Mouse (Mus musculus): ENCODE data around the gene Oog4. TPM values are rescaled to one million over a fixed set of nuclear protein-coding genes. Genes with fewer than 3 reads are reported as not detected.
"Not testable (repeated sequence)": the region's sequence is repeated elsewhere in the genome, so short reads cannot be mapped to it uniquely, and the experiment has no call there.

Gene Oog4
- polyA plus RNA-seq (2012; rRNA removed) = not detected in 2 replicates

DNA sequence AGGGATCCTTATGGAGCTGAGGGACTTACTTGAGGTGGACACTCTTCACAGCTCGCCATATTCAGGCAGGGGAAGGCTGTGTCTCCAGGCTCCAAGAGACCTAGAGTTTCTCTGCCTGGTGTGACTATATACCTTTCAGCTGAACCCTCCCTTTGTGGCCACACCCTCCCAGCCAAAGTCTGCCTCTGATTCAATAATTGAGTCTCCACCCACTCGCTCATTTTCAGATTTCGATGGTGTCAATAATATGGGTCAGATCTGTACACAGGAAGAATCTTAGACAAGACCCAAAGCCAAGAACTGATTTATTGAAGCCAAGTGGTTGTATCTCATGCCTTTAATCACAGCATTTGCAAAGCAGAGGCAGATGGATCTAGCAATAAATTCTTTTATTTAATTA is at the start of gene Oog4:
Gene Oog4 (minus strand): TSS at position 101 of the 400 bp plus-strand sequence.
- H3K4me1 ChIP-seq (ENCODE audit: control insufficient read depth, insufficient read depth, low read length) = no peaks in the 10 kb centered on the region
- WGBS = 79% methylated on average over 3 of the region's 3 CpGs
- TF ChIP-seq POLR2A (IDR thresholded peaks at IDR 0.05; ENCODE audit: borderline replicate concordance, extremely low read depth, low read depth, low read length) (no peak), CTCF (IDR thresholded peaks at IDR 0.05; ENCODE audit: insufficient read depth, low read length) (no peak)

GRCm38 (mm10) chr4:143426770-143427169 is 23.4 kb downstream of the Oog4 start:
- not testable (repeated sequence) for DNase-seq; H3K4me1 ChIP-seq (ENCODE audit: control insufficient read depth, insufficient read depth, low read length); H3K4me3 ChIP-seq (replicated peaks; ENCODE audit: extremely low read depth, low read depth, low read length)
- WGBS = 52% methylated on average over 5 of the region's 5 CpGs

More for the DNA sequence above, at the start of gene Oog4:
- no peak for DNase-seq
- no peak within 1 kb of the TSS for H3K4me3 ChIP-seq (replicated peaks; ENCODE audit: extremely low read depth, low read depth, low read length)

- DNase-seq = no peak
- H3K4me3 ChIP-seq (replicated peaks; ENCODE audit: extremely low read depth, low read depth, low read length) = no peak overlapping the region
- WGBS = 92% methylated on average over 3 of the region's 3 CpGs
- peaks cover 4% of the 10 kb centered on the region; the same call in 1 of the 2 replicates for H3K4me1 ChIP-seq (ENCODE audit: control insufficient read depth, insufficient read depth, low read length)
- TF ChIP-seq POLR2A (IDR thresholded peaks at IDR 0.05; ENCODE audit: borderline replicate concordance, extremely low read depth, low read depth, low read length) = no peak
- TF ChIP-seq CTCF (IDR thresholded peaks at IDR 0.05; ENCODE audit: insufficient read depth, low read length) = no peak
These were observed 36.0 kb downstream of the Oog4 start for GRCm38 (mm10) chr4:143414121-143414520.

GRCm38 (mm10) chr4:143413621-143414020 is 36.5 kb downstream of the Oog4 start:
- 89% methylated on average over 1 of the region's 1 CpGs for WGBS
- no peak overlapping the region for H3K4me3 ChIP-seq (replicated peaks; ENCODE audit: extremely low read depth, low read depth, low read length)
- TF ChIP-seq POLR2A (IDR thresholded peaks at IDR 0.05; ENCODE audit: borderline replicate concordance, extremely low read depth, low read depth, low read length) (no peak), CTCF (IDR thresholded peaks at IDR 0.05; ENCODE audit: insufficient read depth, low read length) (no peak)
- H3K4me1 ChIP-seq (ENCODE audit: control insufficient read depth, insufficient read depth, low read length) = peaks cover 4% of the 10 kb centered on the region; the same call in 1 of the 2 replicates
- DNase-seq = no peak

DNA sequence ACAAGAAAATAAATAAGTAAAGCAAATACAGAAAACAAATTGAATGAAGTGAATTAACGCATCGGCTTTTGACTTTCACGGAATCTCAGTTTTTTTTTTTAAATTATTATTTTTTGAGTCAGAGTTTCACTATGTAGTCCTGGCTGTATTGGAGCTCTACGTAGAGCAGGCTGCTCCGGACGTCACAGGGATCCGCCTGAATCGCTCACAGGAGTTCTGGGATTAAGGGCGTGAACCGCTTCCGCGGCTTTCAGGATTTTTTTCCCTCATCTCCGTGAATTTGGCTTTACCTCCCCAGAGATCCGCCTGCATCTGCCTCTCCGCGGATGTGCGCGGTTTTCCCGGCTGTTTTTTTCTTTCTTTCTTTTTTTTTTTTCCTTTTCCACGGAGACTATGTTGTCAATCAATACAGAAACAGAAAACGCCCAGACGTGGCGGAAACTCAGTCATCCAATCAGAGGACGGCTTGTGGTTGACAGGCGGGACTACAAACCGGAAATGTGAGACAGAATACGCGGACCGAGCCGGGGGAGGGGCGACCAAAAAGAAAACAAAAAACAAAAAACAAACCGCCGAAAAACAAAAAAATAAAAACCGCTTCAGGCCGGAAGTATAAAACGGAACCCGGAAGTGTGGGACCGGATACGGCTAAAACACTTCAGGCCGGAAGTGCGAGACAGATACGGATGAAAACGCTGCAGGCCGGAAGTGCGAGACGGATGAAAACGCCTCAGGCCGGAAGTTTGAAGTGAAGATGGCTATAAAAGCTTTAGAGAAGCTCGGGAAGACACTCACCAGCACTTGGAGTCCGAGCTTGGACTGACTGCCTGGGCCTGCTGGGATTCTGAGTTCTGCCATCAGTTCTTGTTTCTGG is 37.7 kb downstream of the Oog4 start, which contains the start of gene Pramef8:
Gene Pramef8 (plus strand): TSS at position 208 of the 874 bp plus-strand sequence.
- under 1% methylated on average over 50 of the region's 50 CpGs for WGBS
- peak; percentile 91 for DNase-seq
- Histone ChIP-seq H3K4me1 (ENCODE audit: control insufficient read depth, insufficient read depth, low read length) (peaks cover 4% of the 10 kb centered on the region; the same call in 1 of the 2 replicates), H3K4me3 (replicated peaks; ENCODE audit: extremely low read depth, low read depth, low read length) (peak within 1 kb of the TSS; percentile 80)
- TF ChIP-seq CTCF (IDR thresholded peaks at IDR 0.05; ENCODE audit: insufficient read depth, low read length) (no peak), POLR2A (IDR thresholded peaks at IDR 0.05; ENCODE audit: borderline replicate concordance, extremely low read depth, low read depth, low read length) (peak; percentile 36; the same call in 1 of the 2 replicates)

GRCm38 (mm10) chr4:143411566-143412218 is 38.4 kb downstream of the Oog4 start:
- TF ChIP-seq POLR2A (IDR thresholded peaks at IDR 0.05; ENCODE audit: borderline replicate concordance, extremely low read depth, low read depth, low read length) = no peak
- TF ChIP-seq CTCF (IDR thresholded peaks at IDR 0.05; ENCODE audit: insufficient read depth, low read length) = no peak
- peak; percentile 5 for DNase-seq
- WGBS = 60% methylated on average over 5 of the region's 5 CpGs
- Histone ChIP-seq H3K4me3 (replicated peaks; ENCODE audit: extremely low read depth, low read depth, low read length) (peak overlapping the region; percentile 30), H3K4me1 (ENCODE audit: control insufficient read depth, insufficient read depth, low read length) (peaks cover 4% of the 10 kb centered on the region; the same call in 1 of the 2 replicates)

GRCm38 (mm10) chr4:143394181-143394580 is 55.9 kb downstream of the Oog4 start, which contains the start of gene Pramel1:
TSS of gene Pramel1 (plus strand) at chr4:143394428.
- no peak for TF ChIP-seq CTCF (IDR thresholded peaks at IDR 0.05; ENCODE audit: insufficient read depth, low read length)
- TF ChIP-seq POLR2A (IDR thresholded peaks at IDR 0.05; ENCODE audit: borderline replicate concordance, extremely low read depth, low read depth, low read length) = no peak
- DNase-seq = no peak
- Histone ChIP-seq H3K4me1 (ENCODE audit: control insufficient read depth, insufficient read depth, low read length) (no peaks in the 10 kb centered on the region; the same call in 1 of the 2 replicates), H3K4me3 (replicated peaks; ENCODE audit: extremely low read depth, low read depth, low read length) (no peak within 1 kb of the TSS)
- 79% methylated on average over 26 of the region's 26 CpGs for WGBS

GRCm38 (mm10) chr4:143388955-143389702 is 61.0 kb downstream of the Oog4 start:
- Histone ChIP-seq H3K4me1 (ENCODE audit: control insufficient read depth, insufficient read depth, low read length) (no peaks in the 10 kb centered on the region; the same call in 1 of the 2 replicates), H3K4me3 (replicated peaks; ENCODE audit: extremely low read depth, low read depth, low read length) (no peak overlapping the region)
- 8% methylated on average over 42 of the region's 43 CpGs for WGBS
- DNase-seq = peak; percentile 9
- TF ChIP-seq CTCF (IDR thresholded peaks at IDR 0.05; ENCODE audit: insufficient read depth, low read length) (no peak), POLR2A (IDR thresholded peaks at IDR 0.05; ENCODE audit: borderline replicate concordance, extremely low read depth, low read depth, low read length) (no peak)

Other genes with a start within 250 kb of the Oog4 start
- gene Prdm2, start 237.3 kb downstream of the Oog4 start, polyA plus RNA-seq (2012; rRNA removed) = 11.6 and 16.8 TPM in 2 replicates
- gene Pdpn, start 150.8 kb downstream of the Oog4 start, polyA plus RNA-seq (2012; rRNA removed) = 20.8 and 44.8 TPM in 2 replicates
- gene Lrrc38, start 100.6 kb downstream of the Oog4 start, polyA plus RNA-seq (2012; rRNA removed) = 0.07 and 0.25 TPM in 2 replicates
- gene Pramel1, start 55.9 kb downstream of the Oog4 start, polyA plus RNA-seq (2012; rRNA removed) = not detected in 2 replicates
- gene Pramef8, start 37.9 kb downstream of the Oog4 start, polyA plus RNA-seq (2012; rRNA removed) = 4.4 and 6.0 TPM in 2 replicates
- not detected in 2 replicates for gene Gm13043, start 61.0 kb upstream of the Oog4 start, polyA plus RNA-seq (2012; rRNA removed)
- not detected in 2 replicates for gene Gm13040, start 85.6 kb upstream of the Oog4 start, polyA plus RNA-seq (2012; rRNA removed)
- gene BC080695, start 101.4 kb upstream of the Oog4 start, polyA plus RNA-seq (2012; rRNA removed) = not detected in 2 replicates
- gene Gm13057, start 101.4 kb upstream of the Oog4 start, polyA plus RNA-seq (2012; rRNA removed) = not detected in 2 replicates
- gene Gm13083, start 164.7 kb upstream of the Oog4 start, polyA plus RNA-seq (2012; rRNA removed) = not detected in 2 replicates
- not detected in 2 replicates for gene Gm13088, start 206.9 kb upstream of the Oog4 start, polyA plus RNA-seq (2012; rRNA removed)